Mouse (Mus musculus) cerebellum, adult 2 months (tissue): ENCODE measurements around the gene Gm11213.

Experiments used
- CTCF ChIP-seq: fragments of 200-500 bp; IDR thresholded peaks from 2 replicates; pipeline ENCODE4 v1.5.1; 2011; ENCODE audit warnings: low read depth, mild to moderate bottlenecking, control low read depth, low read length, moderate library complexity, borderline replicate concordance; ENCODE audit not compliant: insufficient read depth
- POLR2A ChIP-seq: fragments of 200-500 bp; IDR thresholded peaks from 2 replicates; pipeline ENCODE4 v1.6.1; 2011; ENCODE audit warnings: low read length, control low read depth, borderline replicate concordance; ENCODE audit not compliant: insufficient read depth

DNA sequence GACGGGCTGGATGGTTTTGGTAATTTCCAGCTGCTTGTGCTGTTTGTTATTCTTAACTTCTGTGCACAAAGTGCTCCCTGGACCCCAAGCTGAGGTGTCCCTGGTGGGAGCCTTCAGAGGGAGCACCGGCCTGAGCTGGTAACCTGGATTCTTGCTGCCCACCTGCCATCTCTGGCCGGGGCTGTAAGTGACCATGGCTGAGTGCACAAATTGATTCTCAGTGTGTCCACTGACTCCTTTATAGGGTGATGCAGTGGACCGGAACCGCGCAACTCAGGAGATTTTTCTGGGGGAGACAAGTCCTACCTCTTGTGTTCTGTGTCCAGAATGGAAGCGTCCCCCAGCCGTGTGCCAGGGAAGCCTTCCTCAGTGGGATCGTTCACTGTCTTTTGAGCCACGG is 19.8 kb downstream of the Gm11213 start:
- TF ChIP-seq POLR2A = no peak
- no peak for TF ChIP-seq CTCF
